Mouse (Mus musculus) forebrain, embryonic 13.5 days (tissue): ENCODE results near the gene Tef. TPM values are rescaled to one million over a fixed set of nuclear protein-coding genes. Genes with fewer than 3 reads are reported as not detected.

Experiments
- ATAC-seq: fragments of 200-750 bp; cut with Nextera tagmentation; 2 replicates; pipeline ENCODE4 v1.8.0; 2017
- H3K27ac ChIP-seq: fragments of 300-500 bp; sonication (generic); 2 replicates; pipeline ENCODE4 v1.5.1; 2015; ENCODE audit warnings: inconsistent platforms, mild to moderate bottlenecking, moderate library complexity
- H3K27me3 ChIP-seq: fragments of 300-500 bp; sonication (generic); 2 replicates; pipeline ENCODE4 v1.6.1; 2015; ENCODE audit warnings: mild to moderate bottlenecking, inconsistent platforms
- H3K36me3 ChIP-seq: fragments of 300-500 bp; sonication (generic); 2 replicates; pipeline ENCODE4 v1.6.1; 2015; ENCODE audit warnings: mild to moderate bottlenecking, inconsistent platforms; ENCODE audit not compliant: poor library complexity, severe bottlenecking
- H3K4me1 ChIP-seq: fragments of 300-500 bp; sonication (generic); 2 replicates; pipeline ENCODE4 v1.6.1; 2015; ENCODE audit warnings: inconsistent platforms
- H3K4me2 ChIP-seq: fragments of 300-500 bp; sonication (generic); 2 replicates; pipeline ENCODE4 v1.6.1; 2015; ENCODE audit warnings: inconsistent platforms, mild to moderate bottlenecking, moderate library complexity
- H3K4me3 ChIP-seq: fragments of 300-500 bp; sonication (generic); 2 replicates; pipeline ENCODE4 v1.5.1; 2015; ENCODE audit warnings: mild to moderate bottlenecking, inconsistent platforms
- H3K9ac ChIP-seq: fragments of 300-500 bp; sonication (generic); 2 replicates; pipeline ENCODE4 v1.6.1; 2015; ENCODE audit warnings: mild to moderate bottlenecking, inconsistent platforms
- H3K9me3 ChIP-seq: fragments of 300-500 bp; sonication (generic); replicated peaks from 2 replicates; pipeline ENCODE4 v1.6.1; 2016; ENCODE audit warnings: inconsistent platforms
- WGBS: fragments of 180-500 bp; shearing (Covaris S2); methylation state at CpG from one replicate; pipeline ENCODE4 v1.1.7; 2015; 5-methylcytosine and 5-hydroxymethylcytosine counted together
- polyA plus RNA-seq: library from polyadenylated mRNA; unstranded; fragments of >200 nt; fragmentation: Nextera tagmentation; extraction: Ambion mirVana; gene quantifications from 2 replicates; pipeline ENCODE4 v1.2.1, GENCODE M21; 2015

Tef gene
- polyA plus RNA-seq, 1 experiment from 2014 or later: 24.9 TPM

- no peaks in the 10 kb centered on the region for H3K27me3 ChIP-seq
- no peak overlapping the region for H3K27ac ChIP-seq
- peaks cover 32% of the 10 kb centered on the region for H3K36me3 ChIP-seq
- no peaks in the 10 kb centered on the region for H3K9me3 ChIP-seq
- H3K9ac ChIP-seq: peak overlapping the region; percentile 84
- ATAC-seq: no peak
- WGBS: 77% methylated on average over 7 of the region's 7 CpGs
- H3K4me1 ChIP-seq: peaks cover 38% of the 10 kb centered on the region
- H3K4me3 ChIP-seq: peak overlapping the region; percentile 65
- H3K4me2 ChIP-seq: peak overlapping the region; percentile 87
Observed at GRCm38 (mm10) chr15:81812696-81813631, 10.7 kb downstream of the Tef start.

- ATAC-seq: no peak
- H3K4me2 ChIP-seq: no peak overlapping the region
- peaks cover 36% of the 10 kb centered on the region for H3K4me1 ChIP-seq
- 44% methylated on average over 5 of the region's 5 CpGs for WGBS
- no peak overlapping the region for H3K4me3 ChIP-seq
- H3K27ac ChIP-seq: no peak overlapping the region
- H3K9me3 ChIP-seq: no peaks in the 10 kb centered on the region
- H3K36me3 ChIP-seq: peaks cover 41% of the 10 kb centered on the region
- no peaks in the 10 kb centered on the region for H3K27me3 ChIP-seq
- H3K9ac ChIP-seq: no peak overlapping the region
Observed at GRCm38 (mm10) chr15:81813986-81814705, 11.9 kb downstream of the Tef start.

GRCm38 (mm10) chr15:81814716-81815370 lies 12.6 kb downstream of the Tef start:
- peaks cover 48% of the 10 kb centered on the region for H3K36me3 ChIP-seq
- no peak for ATAC-seq
- H3K27ac ChIP-seq: no peak overlapping the region
- H3K9me3 ChIP-seq: no peaks in the 10 kb centered on the region
- no peak overlapping the region for H3K9ac ChIP-seq
- WGBS: 88% methylated on average over 12 of the region's 12 CpGs
- no peaks in the 10 kb centered on the region for H3K27me3 ChIP-seq
- no peak overlapping the region for H3K4me2 ChIP-seq
- no peak overlapping the region for H3K4me3 ChIP-seq
- peaks cover 29% of the 10 kb centered on the region for H3K4me1 ChIP-seq

GRCm38 (mm10) chr15:81818404-81818803 lies 16.2 kb downstream of the Tef start:
- Histone ChIP-seq H3K36me3 (peaks cover 79% of the 10 kb centered on the region), H3K27me3 (no peaks in the 10 kb centered on the region), H3K9me3 (no peaks in the 10 kb centered on the region), H3K4me3 (no peak overlapping the region), H3K4me1 (peaks cover 6% of the 10 kb centered on the region; the same call in 1 of the 2 replicates), H3K9ac (no peak overlapping the region), H3K4me2 (no peak overlapping the region), H3K27ac (no peak overlapping the region)
- 86% methylated on average over 3 of the region's 3 CpGs for WGBS
- no peak for ATAC-seq

- Histone ChIP-seq H3K27ac (no peak overlapping the region), H3K4me2 (no peak overlapping the region), H3K9ac (no peak overlapping the region), H3K9me3 (no peaks in the 10 kb centered on the region), H3K27me3 (no peaks in the 10 kb centered on the region), H3K36me3 (peaks cover 93% of the 10 kb centered on the region), H3K4me3 (no peak overlapping the region), H3K4me1 (no peaks in the 10 kb centered on the region)
- WGBS: 89% methylated on average over 3 of the region's 3 CpGs
- ATAC-seq: no peak
Observed at GRCm38 (mm10) chr15:81822631-81823030, 20.4 kb downstream of the Tef start.

GRCm38 (mm10) chr15:81824832-81825231 lies 22.6 kb downstream of the Tef start:
- Histone ChIP-seq H3K27me3 (no peaks in the 10 kb centered on the region), H3K9me3 (no peaks in the 10 kb centered on the region), H3K4me1 (no peaks in the 10 kb centered on the region), H3K4me2 (no peak overlapping the region), H3K27ac (no peak overlapping the region), H3K36me3 (peaks cover 81% of the 10 kb centered on the region), H3K4me3 (no peak overlapping the region), H3K9ac (no peak overlapping the region)
- WGBS: 84% methylated on average over 3 of the region's 3 CpGs
- ATAC-seq: no peak

GRCm38 (mm10) chr15:81828426-81829207 lies 26.4 kb downstream of the Tef start:
- H3K4me3 ChIP-seq: no peak overlapping the region
- no peak for ATAC-seq

GRCm38 (mm10) chr15:81829208-81829580 lies 27.0 kb downstream of the Tef start:
- Histone ChIP-seq H3K27ac (no peak overlapping the region), H3K27me3 (no peaks in the 10 kb centered on the region), H3K9ac (no peak overlapping the region), H3K9me3 (no peaks in the 10 kb centered on the region), H3K4me3 (no peak overlapping the region), H3K4me1 (peaks cover 12% of the 10 kb centered on the region; the same call in 1 of the 2 replicates), H3K36me3 (peaks cover 42% of the 10 kb centered on the region), H3K4me2 (no peak overlapping the region)
- ATAC-seq: no peak
- WGBS: 67% methylated on average over 2 of the region's 2 CpGs

More at GRCm38 (mm10) chr15:81828426-81829207, 26.4 kb downstream of the Tef start:
- Histone ChIP-seq H3K27me3 (no peaks in the 10 kb centered on the region), H3K9me3 (no peaks in the 10 kb centered on the region), H3K9ac (no peak overlapping the region), H3K36me3 (peaks cover 48% of the 10 kb centered on the region), H3K27ac (no peak overlapping the region), H3K4me1 (peaks cover 12% of the 10 kb centered on the region; the same call in 1 of the 2 replicates), H3K4me2 (no peak overlapping the region)
- WGBS: 89% methylated on average over 7 of the region's 7 CpGs

GRCm38 (mm10) chr15:81830530-81830929 lies 28.3 kb downstream of the Tef start:
- WGBS: 86% methylated on average over 4 of the region's 4 CpGs
- Histone ChIP-seq H3K36me3 (peaks cover 29% of the 10 kb centered on the region), H3K9ac (no peak overlapping the region), H3K9me3 (no peaks in the 10 kb centered on the region), H3K27me3 (peaks cover 1% of the 10 kb centered on the region; the same call in 1 of the 2 replicates), H3K4me3 (no peak overlapping the region), H3K27ac (no peak overlapping the region), H3K4me1 (peaks cover 13% of the 10 kb centered on the region), H3K4me2 (no peak overlapping the region)
- ATAC-seq: no peak

- ATAC-seq: peak; percentile 91
- peak overlapping the region; percentile 43; the same call in 1 of the 2 replicates for H3K9ac ChIP-seq
- 14% methylated on average over 24 of the region's 24 CpGs for WGBS
- H3K27me3 ChIP-seq: peaks cover 3% of the 10 kb centered on the region; the same call in 1 of the 2 replicates
- H3K9me3 ChIP-seq: no peaks in the 10 kb centered on the region
- no peak overlapping the region for H3K4me3 ChIP-seq
- peaks cover 21% of the 10 kb centered on the region for H3K36me3 ChIP-seq
- peak overlapping the region; percentile 24 for H3K4me2 ChIP-seq
- peak overlapping the region; percentile 54 for H3K27ac ChIP-seq
- H3K4me1 ChIP-seq: peaks cover 20% of the 10 kb centered on the region
Observed at GRCm38 (mm10) chr15:81831136-81831825, 29.1 kb downstream of the Tef start.

- Histone ChIP-seq H3K9ac (no peak overlapping the region), H3K4me3 (no peak overlapping the region), H3K4me1 (peaks cover 25% of the 10 kb centered on the region), H3K4me2 (no peak overlapping the region), H3K9me3 (no peaks in the 10 kb centered on the region), H3K27me3 (peaks cover 6% of the 10 kb centered on the region; the same call in 1 of the 2 replicates), H3K36me3 (peaks cover 12% of the 10 kb centered on the region), H3K27ac (no peak overlapping the region)
- WGBS: 89% methylated on average over 3 of the region's 3 CpGs
- ATAC-seq: no peak
Observed at GRCm38 (mm10) chr15:81832219-81832618, 30.0 kb downstream of the Tef start.
